Mouse (Mus musculus): ENCODE data around the gene Dhx30.
"Not testable (repeated sequence)": the region's sequence is repeated elsewhere in the genome, so short reads cannot be mapped to it uniquely, and the experiment has no call there.

Dhx30 gene

GRCm38 (mm10) chr9:110117779-110118139 lies at the start of gene Dhx30:
Gene Dhx30 (minus strand): TSS chr9:110117830.
- DNase-seq (ENCODE audit: low read depth, low spot score), result no peak

GRCm38 (mm10) chr9:110163071-110163470 lies 45.4 kb upstream of the Dhx30 start:
- DNase-seq (ENCODE audit: low read depth, low spot score), result no peak

GRCm38 (mm10) chr9:110162441-110162840 lies 44.8 kb upstream of the Dhx30 start:
- no peak for DNase-seq (ENCODE audit: low read depth, low spot score)

- DNase-seq (ENCODE audit: low read depth, low spot score), result not testable (repeated sequence)
Measured at GRCm38 (mm10) chr9:110160486-110160885, 42.9 kb upstream of the Dhx30 start.

GRCm38 (mm10) chr9:110159036-110159435 lies 41.4 kb upstream of the Dhx30 start:
- no peak for DNase-seq (ENCODE audit: low read depth, low spot score)

- no peak for DNase-seq (ENCODE audit: low read depth, low spot score)
Measured at GRCm38 (mm10) chr9:110148598-110148997, 31.0 kb upstream of the Dhx30 start.

GRCm38 (mm10) chr9:110142097-110142496 lies 24.5 kb upstream of the Dhx30 start:
- DNase-seq (ENCODE audit: low read depth, low spot score), result no peak

GRCm38 (mm10) chr9:110139119-110139518 lies 21.5 kb upstream of the Dhx30 start:
- no peak for DNase-seq (ENCODE audit: low read depth, low spot score)

GRCm38 (mm10) chr9:110134176-110134575 lies 16.5 kb upstream of the Dhx30 start:
- no peak for DNase-seq (ENCODE audit: low read depth, low spot score)

- DNase-seq (ENCODE audit: low read depth, low spot score), result no peak
Measured at GRCm38 (mm10) chr9:110132921-110133320, 15.3 kb upstream of the Dhx30 start.

- no peak for DNase-seq (ENCODE audit: low read depth, low spot score)
Measured at GRCm38 (mm10) chr9:110132201-110132605, 14.6 kb upstream of the Dhx30 start.

GRCm38 (mm10) chr9:110131525-110132197 lies 14.0 kb upstream of the Dhx30 start:
- DNase-seq (ENCODE audit: low read depth, low spot score), result peak; percentile 95

GRCm38 (mm10) chr9:110130896-110131524 lies 13.4 kb upstream of the Dhx30 start:
- no peak for DNase-seq (ENCODE audit: low read depth, low spot score)

GRCm38 (mm10) chr9:110124008-110124540 lies 6.4 kb upstream of the Dhx30 start:
- DNase-seq (ENCODE audit: low read depth, low spot score), result not testable (repeated sequence)

GRCm38 (mm10) chr9:110123322-110123721 lies 5.7 kb upstream of the Dhx30 start:
- DNase-seq (ENCODE audit: low read depth, low spot score), result no peak

- DNase-seq (ENCODE audit: low read depth, low spot score), result no peak
Measured at GRCm38 (mm10) chr9:110121424-110121823, 3.8 kb upstream of the Dhx30 start.

- DNase-seq (ENCODE audit: low read depth, low spot score), result no peak
Measured at GRCm38 (mm10) chr9:110118249-110118648, 619 bp upstream of the Dhx30 start.

GRCm38 (mm10) chr9:110116977-110117778 lies 452 bp downstream of the Dhx30 start, which contains the start of gene Smarcc1:
Gene Smarcc1 (plus strand): TSS chr9:110117708.
- peak; percentile 72 for DNase-seq (ENCODE audit: low read depth, low spot score)

GRCm38 (mm10) chr9:110116353-110116976 lies 1.2 kb downstream of the Dhx30 start:
- DNase-seq (ENCODE audit: low read depth, low spot score), result no peak

GRCm38 (mm10) chr9:110100627-110101600 lies 16.7 kb downstream of the Dhx30 start:
- DNase-seq (ENCODE audit: low read depth, low spot score), result peak; percentile 77

All from retina, adult 2 months (tissue).